Mouse (Mus musculus): ENCODE data around the gene Mdm2.

- TF ChIP-seq CTCF (IDR thresholded peaks at IDR 0.05 in 2 of 3, conservative IDR thresholded peaks at IDR 0.05 in 1 of 3; ENCODE audit: control insufficient read depth in 1 of 3, insufficient read depth in 1 of 3, low read depth in 2 of 3, low read length in 3 of 3, poor library complexity in 1 of 3, severe bottlenecking in 1 of 3), result no peak
- no peak for TF ChIP-seq ZNF384 (IDR thresholded peaks at IDR 0.05; ENCODE audit: low read depth, low read length)
- no peak for TF ChIP-seq BHLHE40 (IDR thresholded peaks at IDR 0.05; ENCODE audit: borderline replicate concordance, low read depth, low read length)
Measured at GRCm38 (mm10) chr10:117683734-117684037, 26.9 kb downstream of the Mdm2 start.
